Mouse (Mus musculus) adrenal gland, adult (tissue): Measurements from ENCODE around the gene Rora.

ENCODE experiments used
- DNase-seq, 2 experiments: peaks; one replicate each; pipeline ENCODE4 v3.0.0; 2022 to 2023; ENCODE audit warnings: low spot score in 1 of 2; ENCODE audit not compliant: inconsistent age in 2 of 2

The Rora gene

GRCm38 (mm10) chr9:69371046-69371724 lies 717.6 kb downstream of the Rora start:
- DNase-seq, result peak; percentile 41 to 60

DNA sequence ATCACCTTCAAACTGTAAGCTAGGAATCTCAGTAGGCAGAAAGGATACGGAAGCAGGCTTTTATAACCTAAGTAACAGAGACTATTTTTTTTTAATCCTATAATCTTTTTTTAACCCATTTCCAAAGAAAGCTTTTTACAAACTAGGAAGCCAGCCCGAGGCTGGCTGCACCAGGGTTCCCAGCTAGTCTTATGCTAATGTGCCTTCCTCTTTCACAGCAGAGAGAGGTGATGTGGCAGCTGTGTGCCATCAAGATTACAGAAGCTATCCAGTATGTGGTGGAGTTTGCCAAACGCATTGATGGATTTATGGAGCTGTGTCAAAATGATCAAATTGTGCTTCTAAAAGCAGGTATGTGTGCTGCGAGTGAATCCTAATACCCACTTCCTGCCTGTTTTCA lies 719.3 kb downstream of the Rora start:
- DNase-seq, result no peak

DNA sequence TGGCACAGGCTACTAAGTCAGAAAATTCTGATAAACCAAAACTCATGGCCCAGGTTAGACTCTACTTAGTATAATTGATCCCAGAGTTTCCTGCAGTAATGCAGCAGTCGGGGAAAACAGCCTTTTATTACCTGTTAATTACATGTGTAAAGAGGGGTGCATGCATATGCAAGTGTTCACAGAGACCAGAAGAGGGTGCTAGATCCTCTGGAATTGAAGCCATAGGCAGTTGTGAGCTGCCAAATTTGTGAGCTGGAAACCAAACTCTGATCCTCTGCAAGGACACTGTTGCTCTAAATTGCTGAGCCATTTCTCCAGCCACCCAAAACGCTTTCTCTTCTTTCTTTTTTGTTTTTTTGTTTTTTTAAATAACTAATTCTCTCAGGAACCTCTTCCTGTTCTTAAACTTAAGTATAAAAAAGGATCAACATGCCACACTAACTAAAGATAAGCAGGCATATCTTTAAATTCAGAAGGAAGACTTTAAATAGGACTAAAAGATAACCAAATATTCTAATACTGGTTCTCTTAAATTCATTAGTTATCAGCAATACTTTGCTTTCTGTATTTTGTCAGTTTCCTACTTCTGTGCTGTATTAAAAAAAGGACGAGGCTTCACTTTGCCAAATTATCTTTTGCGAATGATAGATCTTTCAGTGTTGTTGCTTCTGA lies 723.5 kb downstream of the Rora start:
- DNase-seq, result no peak

- DNase-seq, result no peak
These were observed 724.1 kb downstream of the Rora start for GRCm38 (mm10) chr9:69377654-69378045.

DNA sequence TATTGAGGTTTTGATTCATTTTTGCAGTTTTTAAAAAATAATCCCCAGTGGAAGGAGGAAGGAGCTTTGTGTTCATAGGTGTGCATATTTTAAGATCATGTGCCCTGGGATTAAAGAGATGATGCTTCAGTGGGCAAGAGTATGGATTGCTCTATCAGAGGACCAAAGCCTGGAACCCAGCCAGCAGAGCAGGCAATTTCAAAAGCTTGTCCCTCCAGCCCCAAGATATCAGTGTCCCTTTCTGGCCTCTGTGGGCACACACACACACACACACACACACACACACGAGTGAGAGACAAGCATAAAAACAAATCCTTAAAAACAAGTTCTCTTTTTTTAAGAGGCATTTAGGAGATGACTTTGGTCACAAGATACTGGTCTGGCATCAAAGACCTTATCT lies 727.0 kb downstream of the Rora start:
- no peak for DNase-seq

GRCm38 (mm10) chr9:69381741-69382140 lies 728.2 kb downstream of the Rora start:
- no peak for DNase-seq

DNA sequence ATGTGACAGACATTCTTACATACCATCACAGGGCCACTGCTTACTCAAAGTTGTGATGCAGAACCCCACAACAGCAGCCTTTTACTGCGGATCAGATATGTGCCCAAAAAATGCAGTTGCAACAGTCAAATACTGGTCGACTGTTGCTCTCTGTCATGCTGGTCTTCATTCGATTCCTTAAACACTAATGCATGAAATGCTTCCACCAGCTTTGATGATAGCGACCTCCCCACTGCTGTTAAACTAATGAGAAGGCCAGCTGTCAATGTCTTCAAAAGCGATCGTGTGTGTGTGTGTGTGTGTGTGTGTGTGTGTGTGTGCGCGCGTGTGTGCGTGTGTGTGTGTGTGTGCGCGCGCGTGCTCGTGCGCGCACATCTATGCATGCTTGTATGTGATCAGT lies 730.9 kb downstream of the Rora start:
- DNase-seq, result no peak

DNA sequence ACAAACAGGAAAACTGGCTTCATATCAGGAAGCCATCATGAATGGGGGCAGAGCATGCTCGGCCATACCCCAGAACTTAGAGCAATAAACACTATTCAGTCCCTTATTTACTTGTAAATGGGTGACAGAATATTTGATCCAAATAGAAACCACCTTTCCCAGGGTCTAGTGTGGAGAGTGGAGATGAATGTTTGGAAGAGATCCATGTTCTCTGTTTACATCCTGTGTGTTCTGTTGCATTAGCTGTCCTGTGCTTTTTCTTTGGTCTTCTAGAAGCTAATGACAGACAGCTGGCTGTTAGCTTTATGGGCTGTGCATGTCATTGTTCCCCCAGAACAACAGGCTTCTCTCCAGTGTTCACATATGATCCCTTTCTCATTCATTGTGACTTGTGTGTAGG lies 731.3 kb downstream of the Rora start:
- no peak for DNase-seq

- no peak for DNase-seq
These were observed 733.7 kb downstream of the Rora start for GRCm38 (mm10) chr9:69387296-69387695.

DNA sequence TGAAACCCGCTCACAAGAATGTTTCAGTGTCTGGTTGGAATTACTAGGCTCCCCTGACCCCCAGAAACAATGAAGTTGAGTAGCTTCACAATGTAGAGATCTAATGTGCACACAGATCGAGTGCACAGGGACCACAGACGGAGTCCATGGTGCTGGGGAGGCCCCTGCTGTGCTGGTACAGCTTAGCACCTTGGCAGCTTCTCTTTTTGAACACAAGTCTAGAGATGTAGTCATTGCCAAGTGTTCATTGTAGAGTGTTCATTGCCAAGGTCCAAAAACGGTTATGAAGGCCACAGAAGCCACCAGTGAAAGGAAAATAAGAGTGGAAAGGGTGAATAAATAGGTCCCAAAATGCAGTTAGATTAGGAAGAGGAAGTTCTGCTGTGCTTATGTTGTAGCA lies 737.0 kb downstream of the Rora start:
- DNase-seq, result no peak

DNA sequence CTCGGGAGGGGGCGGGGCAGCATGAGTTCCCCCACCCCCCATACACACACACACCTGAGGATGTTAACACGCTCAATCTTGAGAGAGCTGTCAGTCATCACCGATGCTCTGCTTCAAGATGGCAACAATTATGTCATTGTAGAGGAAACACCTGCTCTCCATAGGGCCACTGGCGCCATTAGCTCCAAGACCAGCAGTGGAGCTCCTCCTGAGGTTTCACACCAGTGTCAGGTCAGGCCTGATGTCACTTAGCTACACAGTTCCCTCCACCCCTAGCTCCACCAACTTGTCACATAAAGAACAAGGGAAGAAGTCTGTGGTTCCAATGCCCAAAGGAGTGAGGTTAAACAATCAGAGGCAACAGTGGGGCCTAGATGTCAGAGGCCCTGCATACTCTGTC lies 740.6 kb downstream of the Rora start:
- DNase-seq, result no peak

- no peak for DNase-seq
These were observed 743.8 kb downstream of the Rora start for GRCm38 (mm10) chr9:69397432-69397759.

GRCm38 (mm10) chr9:69397760-69398452 lies 744.3 kb downstream of the Rora start, which contains the start of gene Ice2:
Ice2 (plus strand) TSS chr9:69397906.
- DNase-seq, result peak; percentile 81 to 93

DNA sequence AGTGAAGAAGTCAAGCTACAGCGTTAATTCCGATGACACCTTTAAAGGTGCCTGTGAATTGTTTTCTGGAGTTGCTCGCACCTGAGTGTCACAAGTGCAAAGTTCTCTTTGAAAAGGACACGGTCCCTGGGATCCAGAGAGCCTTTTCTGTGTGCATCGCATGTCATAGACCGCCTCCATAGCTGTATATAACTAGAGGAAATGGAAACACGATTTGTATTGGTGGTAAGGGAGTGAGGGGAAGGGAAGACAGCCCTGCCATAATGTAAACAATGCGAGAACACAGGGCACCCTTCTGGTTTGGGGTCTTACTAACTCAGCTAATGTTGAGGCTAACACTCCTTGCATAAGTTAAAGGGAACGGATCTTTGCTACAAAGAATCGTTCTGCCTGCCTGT lies 744.9 kb downstream of the Rora start:
- DNase-seq, result no peak

DNA sequence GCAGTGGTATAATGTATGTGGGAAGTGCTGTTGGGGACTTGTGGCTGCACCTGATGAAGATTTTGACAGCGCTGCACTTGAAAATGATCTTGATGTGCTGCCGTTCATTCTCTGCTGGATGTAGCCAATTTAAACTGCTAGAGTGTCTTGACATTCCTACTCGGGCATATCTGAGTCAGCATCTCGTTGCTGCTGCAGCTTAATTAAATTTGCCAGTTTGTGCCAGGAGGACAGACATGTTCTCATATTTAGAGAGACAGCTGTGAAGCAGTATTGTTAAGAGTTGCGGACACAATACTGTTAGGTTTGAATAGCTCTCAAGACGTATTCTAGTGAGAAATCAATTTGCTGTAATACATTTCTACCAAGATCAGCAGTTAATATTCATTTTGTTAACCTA lies 751.1 kb downstream of the Rora start:
- no peak for DNase-seq

- DNase-seq, result peak in 1 of 2 experiments; percentile 47
These were observed 765.9 kb downstream of the Rora start for GRCm38 (mm10) chr9:69419476-69419875.

DNA sequence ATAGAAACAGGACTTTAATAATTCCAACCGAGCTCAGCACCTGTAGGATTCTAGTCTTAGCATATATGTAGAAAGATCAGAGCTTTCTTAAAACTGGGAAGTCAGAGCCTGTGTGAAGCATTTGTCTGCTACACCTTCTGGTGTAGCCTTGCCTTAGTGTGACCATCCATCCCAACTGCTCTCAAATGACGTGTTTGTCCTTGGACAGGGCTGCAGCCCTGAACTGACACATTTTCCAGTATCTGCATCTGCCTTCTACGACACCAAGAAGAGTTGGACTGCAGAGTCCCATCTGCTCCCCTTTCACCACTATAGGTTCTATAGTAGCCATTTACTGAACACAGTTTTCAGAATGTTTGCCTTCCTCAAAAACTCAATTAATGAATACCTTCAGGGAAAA lies 776.9 kb downstream of the Rora start:
- peak; percentile 46 to 67 for DNase-seq

- DNase-seq, result no peak
These were observed 778.4 kb downstream of the Rora start for GRCm38 (mm10) chr9:69431863-69432555.

DNA sequence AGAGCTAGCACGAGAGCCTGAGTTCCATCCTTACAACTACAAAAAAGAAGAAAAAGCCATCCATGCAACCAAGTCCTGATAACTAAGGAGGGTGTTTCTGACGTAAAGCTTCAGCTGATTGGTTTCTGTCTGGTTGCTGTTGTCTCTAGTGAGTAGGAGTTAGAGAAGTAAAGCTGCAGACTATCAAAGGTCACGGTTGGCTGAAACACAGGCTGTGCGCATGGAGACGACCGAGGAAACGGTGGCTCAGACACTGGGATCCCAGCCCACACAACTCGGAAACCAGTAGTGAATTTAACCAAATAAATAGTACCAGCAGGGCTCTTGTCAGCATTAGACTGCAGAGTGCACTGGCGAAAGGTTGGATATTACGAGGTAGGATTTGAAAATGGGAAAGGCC lies 781.6 kb downstream of the Rora start:
- DNase-seq, result no peak

GRCm38 (mm10) chr9:69435662-69436061 lies 782.1 kb downstream of the Rora start:
- DNase-seq, result no peak
